Mouse (Mus musculus) C2C12 (cell line): ENCODE results near the gene Tecpr1. TPM values are rescaled to one million over a fixed set of nuclear protein-coding genes. Genes with fewer than 3 reads are reported as not detected.

Experiments
- H3K27me3 ChIP-seq: one replicate; pipeline ENCODE4 v1.6.1; 2011; ENCODE audit not compliant: control insufficient read depth, insufficient read depth, insufficient read length
- H3K36me3 ChIP-seq: one replicate; pipeline ENCODE4 v1.6.1; 2011; ENCODE audit not compliant: control insufficient read depth, insufficient read depth
- H3K4me3 ChIP-seq: one replicate; pipeline ENCODE4 v1.5.1; 2011; ENCODE audit warnings: mild to moderate bottlenecking, control low read depth; ENCODE audit not compliant: poor library complexity, insufficient read depth, severe bottlenecking
- H3K79me2 ChIP-seq: one replicate; pipeline ENCODE4 v1.6.1; 2011; ENCODE audit not compliant: control insufficient read depth, insufficient read depth
- H3K79me3 ChIP-seq: one replicate; pipeline ENCODE4 v1.6.1; 2011; ENCODE audit warnings: low read depth, control low read depth
- H3ac ChIP-seq: one replicate; pipeline ENCODE3; 2011; ENCODE audit warnings: low read depth; ENCODE audit not compliant: control insufficient read depth, insufficient read length
- CEBPB ChIP-seq: IDR thresholded peaks from one replicate; pipeline ENCODE4 v1.6.1; 2011; ENCODE audit warnings: low read depth, mild to moderate bottlenecking, control low read depth, moderate library complexity
- CTCF ChIP-seq: IDR thresholded peaks from one replicate; pipeline ENCODE4 v1.5.1; 2011; ENCODE audit not compliant: control insufficient read depth, insufficient read depth, insufficient read length
- FOSL1 ChIP-seq: IDR thresholded peaks from one replicate; pipeline ENCODE4 v1.8.0; 2011; ENCODE audit warnings: mild to moderate bottlenecking, low read length; ENCODE audit not compliant: poor library complexity, insufficient read depth, severe bottlenecking
- MAX ChIP-seq: IDR thresholded peaks from one replicate; pipeline ENCODE4 v1.6.1; 2011; ENCODE audit warnings: mild to moderate bottlenecking, control low read depth
- MYOD1 ChIP-seq: IDR thresholded peaks from one replicate; pipeline ENCODE4 v1.6.1; 2011; ENCODE audit warnings: low read depth; ENCODE audit not compliant: control insufficient read depth, insufficient read length
- MYOG ChIP-seq: IDR thresholded peaks from one replicate; pipeline ENCODE4 v1.6.1; 2011; ENCODE audit not compliant: control insufficient read depth, insufficient read length; ENCODE audit errors: extremely low read depth
- USF1 ChIP-seq: IDR thresholded peaks from one replicate; pipeline ENCODE4 v1.6.1; 2011; ENCODE audit warnings: low read depth, mild to moderate bottlenecking, control low read depth, moderate library complexity
- polyA plus RNA-seq: library from polyadenylated mRNA; unstranded; fragments of >200 nt; fragmentation: generic; extraction: Trizol; gene quantifications from one replicate; pipeline ENCODE4 v1.2.1, GENCODE M21; 2012; ENCODE audit warnings: missing spikeins

Gene Tecpr1
- polyA plus RNA-seq, 1 experiment = 10.5 TPM

DNA sequence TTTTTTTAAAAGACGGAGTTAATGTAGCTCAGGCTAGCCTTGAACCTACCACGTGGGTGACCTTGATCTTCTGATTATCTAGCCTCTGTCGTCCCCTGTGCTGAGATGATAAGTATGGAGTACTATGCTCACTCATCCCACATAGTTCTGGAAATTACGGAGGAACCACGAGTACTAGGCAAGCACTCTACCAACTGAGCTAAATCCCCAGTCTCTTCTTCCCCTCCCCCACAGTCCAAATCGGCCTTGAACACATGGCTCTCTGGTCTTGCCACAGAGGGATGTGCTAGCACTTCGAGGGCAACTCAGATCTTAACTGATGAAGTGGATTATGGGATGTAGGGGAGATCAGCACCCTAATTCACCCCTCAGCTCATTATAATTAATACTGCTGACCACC, 5.4 kb downstream of the Tecpr1 start:
- no peaks in the 10 kb centered on the region for H3K79me2 ChIP-seq
- no peaks in the 10 kb centered on the region for H3K36me3 ChIP-seq
- H3K79me3 ChIP-seq = no peaks in the 10 kb centered on the region
- H3K27me3 ChIP-seq = no peaks in the 10 kb centered on the region
- TF ChIP-seq CEBPB (no peak), USF1 (no peak), MYOG (no peak), MAX (no peak), MYOD1 (no peak), CTCF (no peak), FOSL1 (no peak)
- H3K4me3 ChIP-seq = no peak overlapping the region
- H3ac ChIP-seq = no peak overlapping the region

DNA sequence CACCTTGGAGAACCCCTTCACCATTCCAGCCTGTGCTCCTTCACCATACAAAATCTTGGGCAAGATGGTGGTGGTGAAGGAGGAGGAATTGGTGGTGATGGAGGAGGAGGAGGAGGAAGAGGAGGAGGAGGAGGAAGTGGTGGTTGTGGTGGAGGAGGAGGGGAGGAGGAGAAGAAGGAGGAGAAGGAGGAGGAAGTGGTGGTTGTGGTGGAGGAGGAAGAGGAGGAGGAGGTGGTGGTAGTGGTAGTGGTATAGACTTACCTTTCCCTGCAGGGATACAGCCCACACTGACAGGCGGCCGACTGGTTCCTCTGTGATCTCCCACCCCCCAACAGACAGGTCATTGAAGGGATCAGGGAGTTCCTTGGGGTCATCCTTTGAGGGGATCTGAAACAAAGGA, 7.4 kb downstream of the Tecpr1 start:
- Histone ChIP-seq H3K79me2 (no peaks in the 10 kb centered on the region), H3K79me3 (no peaks in the 10 kb centered on the region), H3ac (no peak overlapping the region), H3K36me3 (no peaks in the 10 kb centered on the region), H3K27me3 (no peaks in the 10 kb centered on the region), H3K4me3 (no peak overlapping the region)
- no peak for TF ChIP-seq MYOG
- TF ChIP-seq CTCF = no peak
- no peak for TF ChIP-seq MYOD1
- TF ChIP-seq USF1 = no peak
- TF ChIP-seq MAX = no peak
- TF ChIP-seq FOSL1 = no peak
- no peak for TF ChIP-seq CEBPB

DNA sequence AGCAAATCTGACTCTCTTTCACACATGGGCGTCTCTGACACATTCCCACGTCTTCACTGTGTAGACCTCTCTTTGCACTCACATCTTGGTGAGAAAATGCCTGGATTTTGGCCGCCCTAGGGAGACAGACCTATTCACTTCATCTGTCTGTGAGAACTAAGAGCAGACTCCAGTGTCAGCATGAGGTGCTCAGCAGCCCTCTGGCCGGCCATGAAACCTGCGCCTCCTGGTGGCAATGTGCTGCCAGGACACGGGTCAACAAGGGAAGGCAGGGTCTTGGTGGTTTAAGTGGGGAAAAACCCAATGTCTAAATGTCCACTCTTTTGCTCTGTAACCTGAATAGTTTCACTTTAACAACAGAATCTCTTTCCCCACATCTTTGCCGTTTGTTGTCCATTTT, 9.0 kb downstream of the Tecpr1 start:
- H3K4me3 ChIP-seq = no peak overlapping the region
- H3ac ChIP-seq = no peak overlapping the region
- no peaks in the 10 kb centered on the region for H3K36me3 ChIP-seq
- no peaks in the 10 kb centered on the region for H3K79me3 ChIP-seq
- no peaks in the 10 kb centered on the region for H3K27me3 ChIP-seq
- H3K79me2 ChIP-seq = no peaks in the 10 kb centered on the region
- TF ChIP-seq MAX (no peak), CTCF (peak; percentile 81), USF1 (no peak)

DNA sequence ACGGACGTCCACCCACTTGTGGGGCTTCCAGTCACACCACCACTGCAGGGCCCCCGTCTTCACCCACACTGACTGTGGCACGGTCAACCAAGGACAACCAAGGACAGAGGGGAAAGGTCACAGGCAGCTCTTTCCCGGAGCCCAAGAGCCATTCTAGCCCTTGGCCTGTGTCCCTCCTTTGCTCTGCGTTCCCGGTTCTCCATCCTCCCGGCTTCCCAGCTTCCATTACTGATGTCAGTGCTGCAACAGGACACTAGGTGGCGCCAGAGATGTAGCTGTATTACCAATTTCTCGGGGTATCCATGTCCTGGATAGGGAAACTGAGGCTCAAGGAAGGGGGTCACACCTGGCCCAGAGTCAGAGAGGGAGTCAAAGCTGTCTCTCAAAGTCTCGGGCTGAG, 15.9 kb downstream of the Tecpr1 start:
- no peaks in the 10 kb centered on the region for H3K79me3 ChIP-seq

DNA sequence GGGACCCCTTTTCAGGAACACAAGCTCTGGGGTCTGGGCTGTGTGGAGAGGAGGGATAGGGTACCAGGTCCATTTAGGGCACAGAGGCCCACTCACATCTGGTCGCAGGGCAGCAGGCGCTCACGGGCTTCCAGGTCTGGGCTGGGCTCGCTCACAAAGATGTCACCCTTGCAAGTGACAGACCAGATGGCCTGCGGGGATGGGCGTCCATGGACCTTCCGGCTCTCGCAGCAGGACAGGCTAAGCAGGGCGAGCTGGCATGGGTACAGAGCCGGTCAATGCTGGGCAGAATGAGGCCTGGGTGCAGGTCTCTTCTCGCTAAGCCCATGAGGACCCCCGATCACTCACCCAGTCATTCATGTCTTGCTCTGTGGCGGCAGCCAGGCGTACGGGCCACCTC, 17.3 kb downstream of the Tecpr1 start:
- Histone ChIP-seq H3K36me3 (no peaks in the 10 kb centered on the region), H3K4me3 (no peak overlapping the region), H3K27me3 (no peaks in the 10 kb centered on the region), H3ac (no peak overlapping the region), H3K79me2 (no peaks in the 10 kb centered on the region), H3K79me3 (no peaks in the 10 kb centered on the region)
- TF ChIP-seq MYOD1 (no peak), USF1 (no peak), FOSL1 (no peak), MAX (no peak), MYOG (no peak), CEBPB (no peak), CTCF (no peak)

More for the DNA sequence above, 15.9 kb downstream of the Tecpr1 start:
- no peak overlapping the region for H3K4me3 ChIP-seq
- TF ChIP-seq CEBPB (no peak), CTCF (peak; percentile 49)
- no peaks in the 10 kb centered on the region for H3K27me3 ChIP-seq
- no peaks in the 10 kb centered on the region for H3K79me2 ChIP-seq
- H3K36me3 ChIP-seq = no peaks in the 10 kb centered on the region
- no peak overlapping the region for H3ac ChIP-seq

DNA sequence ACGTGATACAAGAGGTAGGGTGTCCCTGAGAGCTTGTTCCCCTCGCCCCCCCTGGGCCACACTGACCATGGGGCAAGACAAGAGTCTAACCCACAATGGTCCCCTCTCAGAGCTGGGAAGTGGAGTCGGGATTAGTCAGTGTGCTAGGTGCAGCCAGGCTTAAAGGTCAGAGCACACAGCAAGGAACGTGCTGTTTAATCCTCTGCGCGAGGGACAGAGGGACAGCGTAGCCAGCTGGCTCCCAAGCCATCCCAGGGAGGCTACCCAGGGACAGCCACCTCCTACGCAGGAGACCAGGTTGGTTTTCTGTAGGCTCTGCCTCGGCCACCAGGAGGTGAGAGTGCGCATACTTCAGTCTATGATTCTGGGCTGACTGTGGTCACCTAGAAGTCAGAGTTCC, 18.5 kb downstream of the Tecpr1 start:
- Histone ChIP-seq H3K79me3 (no peaks in the 10 kb centered on the region), H3K27me3 (no peaks in the 10 kb centered on the region), H3K79me2 (no peaks in the 10 kb centered on the region), H3K36me3 (no peaks in the 10 kb centered on the region), H3K4me3 (no peak overlapping the region), H3ac (no peak overlapping the region)
- TF ChIP-seq MYOG (no peak), CTCF (no peak), MYOD1 (no peak), USF1 (no peak), MAX (no peak), CEBPB (no peak), FOSL1 (no peak)

DNA sequence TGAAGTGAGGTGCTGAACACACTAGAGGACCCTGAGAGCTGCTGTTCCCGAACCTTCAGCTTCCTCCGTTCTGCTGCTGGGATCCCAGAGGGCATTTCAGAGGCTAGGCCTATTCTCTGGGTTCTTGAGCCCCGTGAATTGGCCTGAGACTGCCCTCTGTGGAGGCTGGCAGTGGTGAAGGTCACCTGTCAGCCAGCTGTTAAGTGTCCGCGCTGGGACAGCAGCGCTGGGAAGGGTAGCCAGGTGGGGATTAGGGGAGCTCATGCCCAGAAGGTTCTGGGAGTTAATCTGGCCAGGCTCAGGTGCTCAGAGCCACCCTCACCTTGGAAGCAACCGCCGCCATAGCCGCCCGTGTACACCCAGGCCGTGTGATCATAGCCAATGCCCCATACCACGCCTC, 19.1 kb downstream of the Tecpr1 start:
- Histone ChIP-seq H3K79me3 (no peaks in the 10 kb centered on the region), H3K36me3 (no peaks in the 10 kb centered on the region), H3K27me3 (no peaks in the 10 kb centered on the region), H3K79me2 (no peaks in the 10 kb centered on the region), H3ac (no peak overlapping the region), H3K4me3 (no peak overlapping the region)
- TF ChIP-seq CEBPB = no peak
- no peak for TF ChIP-seq MAX
- TF ChIP-seq USF1 = no peak
- no peak for TF ChIP-seq MYOD1
- TF ChIP-seq FOSL1 = no peak
- TF ChIP-seq CTCF = no peak
- TF ChIP-seq MYOG = no peak
